Mouse (Mus musculus) kidney, adult 2 months (tissue): ENCODE measurements at regions not wholly inside any gene's neighbourhood (a gene's known extent, or its start where the extent isn't known, plus 50 kb on each side); places are given as distances from the start of the nearest gene placed in this dataset.

Experiments
- CTCF ChIP-seq: fragments of 200-500 bp; conservative IDR thresholded peaks from 2 replicates; pipeline ENCODE4 v1.5.1; 2011; ENCODE audit warnings: low read depth, mild to moderate bottlenecking, control low read depth, low read length, moderate library complexity, mixed read lengths; ENCODE audit not compliant: insufficient read depth, insufficient read length
- POLR2A ChIP-seq: fragments of 200-500 bp; IDR thresholded peaks from one replicate; pipeline ENCODE4 v1.6.1; 2011; ENCODE audit warnings: low read depth, low read length, control low read depth

DNA sequence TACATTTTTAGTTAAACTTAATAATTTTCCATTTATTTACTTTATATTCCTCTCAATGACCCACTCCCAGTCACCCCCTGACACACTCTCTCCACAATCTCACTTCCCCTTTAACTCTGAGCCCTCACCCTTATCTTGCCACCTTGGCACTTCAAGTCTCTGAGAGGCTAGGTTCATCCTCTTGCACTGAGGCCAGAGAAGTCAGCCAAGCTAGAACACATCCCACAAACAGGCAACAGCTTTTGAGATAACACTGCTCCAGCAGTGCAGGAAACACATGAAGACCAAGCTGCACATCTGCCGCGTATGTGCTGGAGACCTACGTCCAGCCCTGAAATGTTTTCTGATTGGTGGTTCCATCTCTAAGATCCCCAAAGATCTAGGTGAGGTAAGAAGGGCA is 717.2 kb upstream of the Gpc5 start:
- TF ChIP-seq CTCF: no peak
- no peak for TF ChIP-seq POLR2A
